Mouse (Mus musculus) ES-E14 (cell line): Measurements from ENCODE around the gene Chrna5.

Experiments used
- CHD2 ChIP-seq: IDR thresholded peaks from 2 replicates; pipeline ENCODE4 v1.6.1; 2014; ENCODE audit warnings: mild to moderate bottlenecking, low read depth, low read length, inconsistent platforms
- MAFK ChIP-seq: IDR thresholded peaks from 2 replicates; pipeline ENCODE4 v1.6.1; 2014; ENCODE audit warnings: mild to moderate bottlenecking, low read depth, low read length, inconsistent platforms; ENCODE audit not compliant: insufficient read depth
- ZC3H11A ChIP-seq: IDR thresholded peaks from 2 replicates; pipeline ENCODE4 v1.6.1; 2012; ENCODE audit warnings: low read depth, mild to moderate bottlenecking, inconsistent platforms, low read length, borderline replicate concordance
- ZNF384 ChIP-seq: IDR thresholded peaks from 2 replicates; pipeline ENCODE4 v1.6.1; 2012; ENCODE audit warnings: low read depth, low read length, inconsistent platforms

GRCm38 (mm10) chr9:55026275-55026663 is 45.6 kb downstream of the Chrna5 start, which contains the start of gene Chrna3:
- TF ChIP-seq MAFK: no peak
- no peak for TF ChIP-seq ZNF384
- TF ChIP-seq CHD2: no peak
- no peak for TF ChIP-seq ZC3H11A
